Mouse (Mus musculus) layer of hippocampus, postnatal 14 days (tissue): ENCODE data around the gene Olfr1386. TPM values are rescaled to one million over a fixed set of nuclear protein-coding genes. Genes with fewer than 3 reads are reported as not detected.
"Not testable (repeated sequence)": the region's sequence is repeated elsewhere in the genome, so short reads cannot be mapped to it uniquely, and the experiment has no call there.

Experiments used
- DNase-seq, 2 experiments: peaks; one replicate each; pipeline ENCODE4 v3.0.0; 2021 to 2022; ENCODE audit warnings: low spot score in 2 of 2, mixed read lengths in 1 of 2
- long read RNA-seq, 2 experiments: library from polyadenylated mRNA; stranded (forward); transcript quantifications; one replicate each; pipeline ENCODE4 v2.0.0; 2021
- total RNA-seq, 2 experiments: library from RNA; stranded (reverse); gene quantifications; 2 replicates each; pipeline ENCODE4 v1.2.3; 2021

The Olfr1386 gene
- not detected for total RNA-seq
- long read RNA-seq, experiment 1, result 0 reads
- long read RNA-seq, experiment 2, result 0 reads

GRCm38 (mm10) chr11:49464746-49465145 lies at the start of gene Olfr1386:
Gene Olfr1386, plus strand, starts transcription at chr11:49465046.
- DNase-seq, result not testable (repeated sequence)

- no peak for DNase-seq
Observed at GRCm38 (mm10) chr11:49422767-49423166, 42.1 kb upstream of the Olfr1386 start, which contains the start of gene Olfr1389. Gene Olfr1389, plus strand, starts transcription at chr11:49423067.

GRCm38 (mm10) chr11:49425257-49425927 lies 39.5 kb upstream of the Olfr1386 start:
- no peak for DNase-seq

- peak; percentile 17 to 26 for DNase-seq
Observed at GRCm38 (mm10) chr11:49429641-49430040, 35.2 kb upstream of the Olfr1386 start.

- DNase-seq, result peak in 1 of 2 experiments; percentile 7
Observed at GRCm38 (mm10) chr11:49436411-49436810, 28.4 kb upstream of the Olfr1386 start, which contains the start of gene Olfr1388. Gene Olfr1388, plus strand, starts transcription at chr11:49436624.

GRCm38 (mm10) chr11:49455043-49455442 lies 9.8 kb upstream of the Olfr1386 start, which contains the start of gene Olfr1387:
Gene Olfr1387, plus strand, starts transcription at chr11:49455343.
- DNase-seq, result no peak

GRCm38 (mm10) chr11:49485973-49486372 lies 21.1 kb downstream of the Olfr1386 start:
- no peak for DNase-seq

GRCm38 (mm10) chr11:49488770-49489169 lies 23.9 kb downstream of the Olfr1386 start, which contains the start of gene Olfr1385:
Gene Olfr1385, plus strand, starts transcription at chr11:49489070.
- DNase-seq, result not testable (repeated sequence)

GRCm38 (mm10) chr11:49518086-49518485 lies 53.2 kb downstream of the Olfr1386 start:
- peak in 1 of 2 experiments; percentile 5 for DNase-seq

GRCm38 (mm10) chr11:49519348-49519747 lies 54.5 kb downstream of the Olfr1386 start, which contains the start of gene Olfr1383:
Gene Olfr1383, plus strand, starts transcription at chr11:49519648.
- no peak for DNase-seq

Other genes starting within 250 kb of the Olfr1386 start
- gene Mgat1, start 220.9 kb upstream of the Olfr1386 start, total RNA-seq, result 10 to 100 TPM; 48.7 to 50.9 TPM
- gene Olfr1393, start 186.7 kb upstream of the Olfr1386 start, total RNA-seq, result under 1 TPM; 0.14 to 0.26 TPM
- gene Olfr1392, start 179.8 kb upstream of the Olfr1386 start, total RNA-seq, result not detected
- not detected for gene Olfr10, start 160.3 kb upstream of the Olfr1386 start, total RNA-seq
- not detected for gene Olfr1391, start 142.3 kb upstream of the Olfr1386 start, total RNA-seq
- not detected for gene Olfr1390, start 129.9 kb upstream of the Olfr1386 start, total RNA-seq
- not detected for gene Olfr1389, start 42.0 kb upstream of the Olfr1386 start, total RNA-seq
- under 1 TPM; 0.28 to 0.33 TPM for gene Olfr1388, start 28.4 kb upstream of the Olfr1386 start, total RNA-seq
- gene Olfr1387, start 9.7 kb upstream of the Olfr1386 start, total RNA-seq, result not detected
- gene Olfr1385, start 24.0 kb downstream of the Olfr1386 start, total RNA-seq, result under 1 TPM; 0.12 to 0.14 TPM
- not detected for gene Olfr1384, start 41.7 kb downstream of the Olfr1386 start, total RNA-seq
- under 1 TPM in 1 of 2 experiments, not detected in 1; 0.50 TPM for gene Olfr1383, start 54.6 kb downstream of the Olfr1386 start, total RNA-seq
- not detected for gene Olfr1382, start 63.2 kb downstream of the Olfr1386 start, total RNA-seq
- not detected for gene Olfr1381, start 78.4 kb downstream of the Olfr1386 start, total RNA-seq
- gene Olfr1380, start 91.8 kb downstream of the Olfr1386 start, total RNA-seq, result not detected
- 1 to 10 TPM; 3.4 TPM for gene Flt4, start 144.2 kb downstream of the Olfr1386 start, total RNA-seq
- not detected for gene Scgb3a1, start 198.6 kb downstream of the Olfr1386 start, total RNA-seq
- 10 to 100 TPM; 47.6 to 49.8 TPM for gene Cnot6, start 247.7 kb downstream of the Olfr1386 start, total RNA-seq